Mouse (Mus musculus): ENCODE data around the gene Ccdc157. TPM values are rescaled to one million over a fixed set of nuclear protein-coding genes. Genes with fewer than 3 reads are reported as not detected.

Gene Ccdc157
- 9.2 and 9.4 TPM in 2 replicates for polyA plus RNA-seq (2011; ENCODE audit: insufficient read length, low read depth, missing spikeins)

DNA sequence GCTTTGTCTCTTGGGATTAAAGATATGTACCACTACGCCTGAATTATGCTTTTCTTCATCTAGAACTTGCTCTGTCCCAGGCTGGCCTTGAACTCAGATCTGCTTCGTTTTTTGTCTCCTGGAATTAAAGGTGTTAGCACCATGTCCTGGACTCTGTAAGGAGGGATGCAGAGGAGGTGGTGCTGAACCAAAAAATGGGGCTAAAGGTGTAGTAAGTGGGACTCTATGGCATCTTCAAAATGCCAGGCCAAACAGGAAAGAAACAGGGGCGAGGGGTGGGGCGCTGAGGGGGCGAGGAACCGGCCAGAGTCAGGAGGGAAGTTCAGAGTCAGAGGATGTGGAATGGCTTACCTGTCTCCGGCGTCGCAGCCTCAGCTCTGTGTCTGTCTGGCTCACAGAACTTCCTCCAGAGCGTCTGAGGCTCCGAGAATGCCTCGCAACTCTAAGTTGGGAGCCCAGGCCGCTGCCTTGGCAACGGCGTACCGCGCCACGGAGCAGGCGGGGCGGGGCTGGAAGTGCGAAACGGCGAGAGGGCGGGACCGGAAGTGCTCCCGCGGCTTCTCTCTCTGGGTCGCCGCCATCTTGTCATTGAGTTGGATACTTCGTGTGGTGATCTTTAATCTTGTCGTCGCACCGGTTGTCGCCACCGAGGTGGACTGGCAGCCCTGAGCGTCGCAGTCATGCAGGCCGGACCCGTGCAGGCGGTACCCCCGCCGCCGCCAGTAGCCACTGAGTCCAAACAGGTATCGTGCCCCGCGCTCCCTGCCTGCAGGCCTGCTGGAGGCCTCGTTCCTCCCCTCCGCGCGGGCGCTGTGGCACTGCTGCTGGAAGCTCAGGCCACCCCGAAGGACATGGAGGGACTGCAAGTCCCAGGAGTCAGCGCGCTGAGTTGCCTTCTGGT lies at the start of gene Ccdc157, which contains the start of gene Sf3a1:
Gene Ccdc157 (minus strand): TSS at position 486 of the 901 bp plus-strand sequence.
Gene Sf3a1 (plus strand): TSS at position 543 of the 901 bp plus-strand sequence.
- H3K27ac ChIP-seq (ENCODE audit: insufficient read depth, low read length), result peak within 1 kb of the TSS; percentile 80
- TF ChIP-seq POLR2A (IDR thresholded peaks at IDR 0.05; ENCODE audit: low read depth, low read length) (peak; percentile 76), CTCF (IDR thresholded peaks at IDR 0.05; ENCODE audit: borderline replicate concordance, insufficient read depth, low read length) (no peak)
- H3K4me1 ChIP-seq (ENCODE audit: control insufficient read depth, insufficient read depth, low read length), result peaks cover 8% of the 10 kb centered on the region
- peak within 1 kb of the TSS; percentile 91 for H3K4me3 ChIP-seq (ENCODE audit: insufficient read depth, low read length)

GRCm38 (mm10) chr11:4209556-4209955 lies 49.5 kb upstream of the Ccdc157 start:
- H3K4me1 ChIP-seq (ENCODE audit: control insufficient read depth, insufficient read depth, low read length), result peaks cover 4% of the 10 kb centered on the region; the same call in 1 of the 2 replicates
- TF ChIP-seq POLR2A (IDR thresholded peaks at IDR 0.05; ENCODE audit: low read depth, low read length), result no peak
- TF ChIP-seq CTCF (IDR thresholded peaks at IDR 0.05; ENCODE audit: borderline replicate concordance, insufficient read depth, low read length), result no peak
- H3K4me3 ChIP-seq (ENCODE audit: insufficient read depth, low read length), result no peak overlapping the region
- no peak overlapping the region for H3K27ac ChIP-seq (ENCODE audit: insufficient read depth, low read length)

DNA sequence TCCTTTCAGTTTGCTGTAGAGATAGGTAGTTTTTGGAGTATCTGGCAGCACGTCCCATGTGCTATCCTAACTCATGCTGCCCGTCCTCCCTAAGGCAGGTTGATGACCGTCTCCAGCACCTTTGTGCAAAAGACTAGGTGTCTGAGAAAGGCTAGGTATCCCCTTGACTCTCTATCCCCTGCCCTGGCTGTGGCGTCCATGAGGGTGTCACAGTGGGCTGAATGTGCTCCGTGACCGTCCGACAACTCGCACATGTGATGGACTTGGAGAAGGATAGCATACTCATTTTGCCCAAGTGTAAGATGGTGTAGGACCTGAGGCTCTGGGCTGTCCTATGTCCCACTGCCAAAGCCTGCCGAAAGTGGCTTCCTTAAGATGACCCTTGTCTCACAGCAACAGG lies 47.6 kb upstream of the Ccdc157 start:
- Histone ChIP-seq H3K4me3 (ENCODE audit: insufficient read depth, low read length) (no peak overlapping the region), H3K27ac (ENCODE audit: insufficient read depth, low read length) (no peak overlapping the region), H3K4me1 (ENCODE audit: control insufficient read depth, insufficient read depth, low read length) (peaks cover 4% of the 10 kb centered on the region; the same call in 1 of the 2 replicates)
- TF ChIP-seq CTCF (IDR thresholded peaks at IDR 0.05; ENCODE audit: borderline replicate concordance, insufficient read depth, low read length) (no peak), POLR2A (IDR thresholded peaks at IDR 0.05; ENCODE audit: low read depth, low read length) (no peak)

- H3K4me3 ChIP-seq (ENCODE audit: insufficient read depth, low read length), result no peak overlapping the region
- no peak overlapping the region for H3K27ac ChIP-seq (ENCODE audit: insufficient read depth, low read length)
- no peak for TF ChIP-seq CTCF (IDR thresholded peaks at IDR 0.05; ENCODE audit: borderline replicate concordance, insufficient read depth, low read length)
- no peak for TF ChIP-seq POLR2A (IDR thresholded peaks at IDR 0.05; ENCODE audit: low read depth, low read length)
- peaks cover 4% of the 10 kb centered on the region; the same call in 1 of the 2 replicates for H3K4me1 ChIP-seq (ENCODE audit: control insufficient read depth, insufficient read depth, low read length)
Observed at GRCm38 (mm10) chr11:4206563-4206962, 46.5 kb upstream of the Ccdc157 start.

DNA sequence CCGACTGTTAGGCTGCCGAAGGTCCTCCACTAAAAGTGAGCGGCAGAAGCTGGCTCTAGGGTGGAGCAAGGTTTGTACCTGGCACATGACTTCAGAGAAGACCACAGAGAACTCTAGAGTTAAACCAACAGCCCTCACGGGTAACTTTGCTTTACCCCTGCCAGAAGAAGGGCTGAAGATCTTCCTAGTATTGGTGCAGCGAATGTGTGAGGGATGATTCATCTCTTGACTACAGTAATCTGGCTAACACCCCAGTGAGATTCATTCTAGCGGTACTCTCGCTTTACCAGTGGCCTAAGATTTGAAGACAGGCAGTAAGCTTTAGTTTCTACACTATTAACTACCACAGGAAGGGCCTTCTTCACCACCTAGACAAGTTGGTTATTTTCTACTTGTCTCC lies 45.9 kb upstream of the Ccdc157 start:
- Histone ChIP-seq H3K4me1 (ENCODE audit: control insufficient read depth, insufficient read depth, low read length) (peaks cover 4% of the 10 kb centered on the region; the same call in 1 of the 2 replicates), H3K4me3 (ENCODE audit: insufficient read depth, low read length) (no peak overlapping the region), H3K27ac (ENCODE audit: insufficient read depth, low read length) (peak overlapping the region; percentile 13)
- TF ChIP-seq CTCF (IDR thresholded peaks at IDR 0.05; ENCODE audit: borderline replicate concordance, insufficient read depth, low read length), result no peak
- TF ChIP-seq POLR2A (IDR thresholded peaks at IDR 0.05; ENCODE audit: low read depth, low read length), result no peak

- Histone ChIP-seq H3K4me3 (ENCODE audit: insufficient read depth, low read length) (no peak overlapping the region), H3K4me1 (ENCODE audit: control insufficient read depth, insufficient read depth, low read length) (peaks cover 4% of the 10 kb centered on the region; the same call in 1 of the 2 replicates), H3K27ac (ENCODE audit: insufficient read depth, low read length) (no peak overlapping the region)
- TF ChIP-seq POLR2A (IDR thresholded peaks at IDR 0.05; ENCODE audit: low read depth, low read length), result no peak
- TF ChIP-seq CTCF (IDR thresholded peaks at IDR 0.05; ENCODE audit: borderline replicate concordance, insufficient read depth, low read length), result no peak
Observed at GRCm38 (mm10) chr11:4205097-4205655, 45.1 kb upstream of the Ccdc157 start.

DNA sequence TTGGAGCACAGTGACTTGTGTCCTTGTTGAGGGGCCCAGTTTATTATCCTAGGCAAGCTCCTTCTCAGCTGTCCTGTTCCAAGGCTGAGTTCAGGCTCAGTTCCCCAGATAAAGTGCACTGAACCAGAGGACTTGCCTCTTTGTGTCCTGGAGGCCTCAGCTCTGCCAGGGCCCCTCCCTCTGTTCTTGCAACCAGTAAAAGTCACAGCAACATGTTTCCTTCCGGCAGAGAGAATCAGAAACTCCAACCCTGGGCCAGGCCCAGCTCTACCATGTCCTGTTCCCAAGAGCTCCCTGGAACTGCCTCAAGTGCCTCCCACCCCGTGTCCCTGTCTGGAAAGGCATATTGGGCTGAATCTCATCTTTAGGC lies 43.6 kb upstream of the Ccdc157 start:
- no peak for TF ChIP-seq POLR2A (IDR thresholded peaks at IDR 0.05; ENCODE audit: low read depth, low read length)
- no peak overlapping the region for H3K27ac ChIP-seq (ENCODE audit: insufficient read depth, low read length)
- H3K4me3 ChIP-seq (ENCODE audit: insufficient read depth, low read length), result no peak overlapping the region
- H3K4me1 ChIP-seq (ENCODE audit: control insufficient read depth, insufficient read depth, low read length), result peaks cover 4% of the 10 kb centered on the region; the same call in 1 of the 2 replicates

DNA sequence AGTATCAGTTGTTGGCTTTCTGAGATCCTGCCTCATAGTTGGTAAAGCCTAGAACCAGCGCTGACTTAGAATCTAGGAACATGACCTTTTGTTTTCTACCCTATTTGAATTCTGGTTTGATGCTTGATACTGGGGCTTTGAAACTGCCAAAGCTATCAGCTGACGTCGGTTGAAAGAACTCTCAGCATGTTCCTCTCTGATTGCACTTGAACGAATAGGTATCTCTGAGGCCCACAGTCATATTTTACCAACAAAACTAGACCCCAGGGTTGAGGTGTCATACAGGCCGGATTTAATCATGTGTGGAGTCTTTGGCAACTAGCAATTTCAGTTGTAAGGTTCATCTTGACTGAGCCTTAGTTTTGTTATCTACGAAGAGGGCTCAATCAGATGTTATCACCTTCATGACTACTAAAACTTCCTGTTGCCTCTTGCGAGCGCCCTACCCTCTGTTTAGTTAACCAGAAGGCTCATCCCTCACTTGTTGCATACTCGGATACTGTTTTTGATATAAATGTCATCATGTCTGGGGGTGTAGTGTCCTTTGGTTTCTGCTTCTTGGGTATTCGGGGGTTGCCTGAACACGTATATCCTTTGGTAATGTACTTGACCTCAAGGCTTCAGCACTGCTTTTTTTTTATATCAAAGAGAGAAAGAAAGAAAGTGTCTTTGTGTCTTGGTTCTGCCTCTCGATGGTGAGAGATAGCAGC lies 43.1 kb upstream of the Ccdc157 start:
- Histone ChIP-seq H3K27ac (ENCODE audit: insufficient read depth, low read length) (no peak overlapping the region), H3K4me3 (ENCODE audit: insufficient read depth, low read length) (no peak overlapping the region), H3K4me1 (ENCODE audit: control insufficient read depth, insufficient read depth, low read length) (peaks cover 4% of the 10 kb centered on the region; the same call in 1 of the 2 replicates)
- TF ChIP-seq POLR2A (IDR thresholded peaks at IDR 0.05; ENCODE audit: low read depth, low read length) (no peak), CTCF (IDR thresholded peaks at IDR 0.05; ENCODE audit: borderline replicate concordance, insufficient read depth, low read length) (no peak)

GRCm38 (mm10) chr11:4201981-4202700 lies 42.0 kb upstream of the Ccdc157 start:
- no peak for TF ChIP-seq POLR2A (IDR thresholded peaks at IDR 0.05; ENCODE audit: low read depth, low read length)
- Histone ChIP-seq H3K27ac (ENCODE audit: insufficient read depth, low read length) (no peak overlapping the region), H3K4me1 (ENCODE audit: control insufficient read depth, insufficient read depth, low read length) (peaks cover 4% of the 10 kb centered on the region; the same call in 1 of the 2 replicates), H3K4me3 (ENCODE audit: insufficient read depth, low read length) (no peak overlapping the region)
